Mouse (Mus musculus) embryonic facial prominence, embryonic 13.5 days (tissue): ENCODE data around the gene Acoxl. TPM values are rescaled to one million over a fixed set of nuclear protein-coding genes. Genes with fewer than 3 reads are reported as not detected.
A peak's percentile ranks its signal among the peaks of the same experiment; 100 is the strongest.

Source experiments
- ATAC-seq: fragments of 200-750 bp; cut with Nextera tagmentation; 2 replicates; pipeline ENCODE4 v1.8.0; 2017; ENCODE audit warnings: low read depth; ENCODE audit not compliant: insufficient number of reproducible peaks, insufficient read depth, low FRiP score, low TSS enrichment
- H3K27ac ChIP-seq: fragments of 300-500 bp; sonication (generic); 2 replicates; pipeline ENCODE4 v1.5.1; 2015; ENCODE audit warnings: moderate library complexity, mild to moderate bottlenecking, inconsistent platforms
- H3K27me3 ChIP-seq: fragments of 300-500 bp; sonication (generic); 2 replicates; pipeline ENCODE4 v1.6.1; 2015; ENCODE audit warnings: mild to moderate bottlenecking, inconsistent platforms
- H3K36me3 ChIP-seq: fragments of 300-500 bp; sonication (generic); 2 replicates; pipeline ENCODE4 v1.6.1; 2015; ENCODE audit warnings: mild to moderate bottlenecking, inconsistent platforms
- H3K4me1 ChIP-seq: fragments of 300-500 bp; sonication (generic); 2 replicates; pipeline ENCODE4 v1.6.1; 2015; ENCODE audit warnings: inconsistent platforms
- H3K4me2 ChIP-seq: fragments of 300-500 bp; sonication (generic); 2 replicates; pipeline ENCODE4 v1.6.1; 2015; ENCODE audit warnings: moderate library complexity, mild to moderate bottlenecking, inconsistent platforms
- H3K4me3 ChIP-seq: fragments of 300-500 bp; sonication (generic); 2 replicates; pipeline ENCODE4 v1.5.1; 2015; ENCODE audit warnings: mild to moderate bottlenecking, inconsistent platforms
- H3K9ac ChIP-seq: fragments of 300-500 bp; sonication (generic); 2 replicates; pipeline ENCODE4 v1.6.1; 2015; ENCODE audit warnings: mild to moderate bottlenecking, inconsistent platforms
- H3K9me3 ChIP-seq: fragments of 300-500 bp; sonication (generic); 2 replicates; pipeline ENCODE4 v1.6.1; 2016; ENCODE audit warnings: inconsistent platforms
- WGBS: fragments of 180-500 bp; shearing (Covaris S2); methylation state at CpG from one replicate; pipeline ENCODE4 v1.1.7; 2015; ENCODE audit warnings: mixed read lengths; 5-methylcytosine and 5-hydroxymethylcytosine counted together
- polyA plus RNA-seq: library from polyadenylated mRNA; unstranded; fragments of >200 nt; fragmentation: Nextera tagmentation; extraction: Ambion mirVana; gene quantifications from 2 replicates; pipeline ENCODE4 v1.2.1, GENCODE M21; 2015

Acoxl gene
- polyA plus RNA-seq, 1 experiment from 2014 or later = not detected

DNA sequence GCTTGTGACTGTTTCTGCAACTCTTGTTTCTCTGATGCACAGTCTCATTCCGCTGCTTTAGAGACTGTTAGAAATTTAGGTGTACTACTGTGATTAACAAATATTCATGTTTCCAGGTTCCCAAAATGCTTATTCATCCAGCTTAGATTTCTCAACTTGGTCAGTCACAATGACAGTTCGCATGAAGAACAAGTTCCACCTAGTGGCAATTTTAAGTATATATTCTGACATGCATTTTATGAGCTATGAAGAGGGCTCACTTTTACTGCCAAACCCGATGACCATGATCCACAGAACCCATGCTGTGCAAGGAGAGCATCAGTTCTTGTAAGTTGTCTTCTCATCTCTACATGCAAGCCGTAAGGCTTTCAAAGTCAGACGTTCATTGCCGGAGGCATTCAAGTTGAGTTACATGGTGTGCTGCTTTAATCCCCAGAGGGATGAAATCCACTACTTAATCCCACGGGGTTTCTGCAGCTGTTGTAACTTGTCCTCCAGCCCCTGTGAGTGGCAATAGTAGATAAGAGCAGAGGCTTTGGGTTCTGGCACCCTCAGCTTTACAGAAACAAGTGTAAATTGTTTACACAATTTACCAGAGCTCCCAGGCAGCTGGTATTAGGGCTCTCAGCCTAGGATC lies 6.8 kb downstream of the Acoxl start:
- no peak overlapping the region for H3K4me3 ChIP-seq
- H3K9ac ChIP-seq = no peak overlapping the region
- ATAC-seq = no peak
- no peaks in the 10 kb centered on the region for H3K9me3 ChIP-seq
- H3K27me3 ChIP-seq = peaks cover 13% of the 10 kb centered on the region
- H3K4me1 ChIP-seq = no peaks in the 10 kb centered on the region
- H3K27ac ChIP-seq = no peak overlapping the region
- H3K36me3 ChIP-seq = no peaks in the 10 kb centered on the region
- H3K4me2 ChIP-seq = no peak overlapping the region
- 47% methylated on average over 7 of the region's 7 CpGs for WGBS

- H3K4me1 ChIP-seq = no peaks in the 10 kb centered on the region
- no peak overlapping the region for H3K9ac ChIP-seq
- peaks cover 8% of the 10 kb centered on the region for H3K27me3 ChIP-seq
- H3K4me2 ChIP-seq = no peak overlapping the region
- H3K27ac ChIP-seq = no peak overlapping the region
- no peaks in the 10 kb centered on the region for H3K9me3 ChIP-seq
- H3K4me3 ChIP-seq = no peak overlapping the region
- no peak for ATAC-seq
- no peaks in the 10 kb centered on the region for H3K36me3 ChIP-seq
These were observed 7.3 kb downstream of the Acoxl start for GRCm38 (mm10) chr2:127846008-127846407.

DNA sequence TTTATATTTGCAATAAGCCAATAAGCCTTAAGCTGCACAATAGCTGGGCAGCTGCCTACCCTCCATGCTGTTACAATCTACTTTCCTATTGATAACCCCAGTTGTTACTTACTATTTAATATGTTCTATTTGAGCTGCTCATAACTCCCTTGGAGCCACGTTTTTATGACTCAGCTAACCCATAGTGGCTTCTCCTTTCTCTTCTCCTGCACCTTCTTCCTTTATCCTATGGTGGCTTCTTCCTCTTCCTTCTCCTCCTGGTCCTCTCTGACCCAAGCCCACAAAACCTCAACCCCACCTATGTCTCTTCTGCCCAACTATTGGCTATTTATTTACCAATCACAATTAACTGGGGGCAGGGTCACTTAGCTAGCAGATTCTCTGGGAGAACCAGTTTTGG lies 7.9 kb downstream of the Acoxl start:
- Histone ChIP-seq H3K9ac (no peak overlapping the region), H3K27ac (no peak overlapping the region), H3K4me1 (no peaks in the 10 kb centered on the region), H3K4me2 (no peak overlapping the region), H3K4me3 (no peak overlapping the region), H3K9me3 (no peaks in the 10 kb centered on the region), H3K27me3 (0 out of 2 replicates have a peak, but pooled peaks cover 5% of the 10 kb centered on the region), H3K36me3 (no peaks in the 10 kb centered on the region)
- ATAC-seq = no peak
- 33% methylated on average over 1 of the region's 1 CpGs for WGBS

GRCm38 (mm10) chr2:127850371-127850770 lies 11.7 kb downstream of the Acoxl start:
- Histone ChIP-seq H3K27me3 (0 out of 2 replicates have a peak, but pooled peaks cover 5% of the 10 kb centered on the region), H3K27ac (no peak overlapping the region), H3K9me3 (no peaks in the 10 kb centered on the region), H3K4me3 (no peak overlapping the region), H3K4me2 (no peak overlapping the region), H3K36me3 (no peaks in the 10 kb centered on the region), H3K4me1 (no peaks in the 10 kb centered on the region), H3K9ac (no peak overlapping the region)
- ATAC-seq = no peak
- WGBS = 86% methylated on average over 2 of the region's 2 CpGs

DNA sequence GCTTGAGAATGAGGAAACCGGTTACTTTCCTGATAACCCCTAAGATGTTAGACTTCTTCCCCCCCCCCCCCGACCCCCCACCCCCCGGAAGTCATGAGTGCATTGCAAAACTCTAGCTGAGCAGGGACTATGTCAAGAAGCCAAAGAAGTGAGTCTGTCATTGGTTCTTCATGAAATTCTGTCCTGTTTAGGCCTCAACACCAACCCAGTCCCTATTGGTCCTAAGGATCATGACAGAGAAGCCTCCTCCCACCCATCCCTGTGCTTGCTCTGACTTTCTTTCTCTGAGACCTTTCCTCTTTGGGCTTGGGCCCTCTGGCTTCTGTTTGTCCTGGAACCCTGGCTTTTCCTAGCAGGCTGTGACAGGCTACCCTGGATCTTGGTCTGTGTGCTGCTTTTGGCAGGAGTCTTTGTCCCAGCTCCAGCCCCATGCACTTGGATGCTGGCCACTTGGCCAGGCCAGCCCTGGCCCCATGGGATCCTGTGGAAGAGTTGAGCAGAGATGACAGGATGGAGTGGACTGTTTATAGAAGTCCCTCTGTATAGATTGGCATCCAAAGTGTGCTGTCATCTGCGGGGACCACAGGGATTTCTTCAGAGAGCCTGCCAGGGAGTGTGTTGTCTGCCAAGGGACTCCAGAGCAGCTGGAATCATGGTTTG lies 15.8 kb downstream of the Acoxl start:
- WGBS = 57% methylated on average over 4 of the region's 4 CpGs
- Histone ChIP-seq H3K9me3 (no peaks in the 10 kb centered on the region), H3K9ac (no peak overlapping the region), H3K4me3 (no peak overlapping the region), H3K4me1 (no peaks in the 10 kb centered on the region), H3K36me3 (no peaks in the 10 kb centered on the region), H3K27ac (no peak overlapping the region), H3K27me3 (no peaks in the 10 kb centered on the region), H3K4me2 (no peak overlapping the region)
- ATAC-seq = no peak

DNA sequence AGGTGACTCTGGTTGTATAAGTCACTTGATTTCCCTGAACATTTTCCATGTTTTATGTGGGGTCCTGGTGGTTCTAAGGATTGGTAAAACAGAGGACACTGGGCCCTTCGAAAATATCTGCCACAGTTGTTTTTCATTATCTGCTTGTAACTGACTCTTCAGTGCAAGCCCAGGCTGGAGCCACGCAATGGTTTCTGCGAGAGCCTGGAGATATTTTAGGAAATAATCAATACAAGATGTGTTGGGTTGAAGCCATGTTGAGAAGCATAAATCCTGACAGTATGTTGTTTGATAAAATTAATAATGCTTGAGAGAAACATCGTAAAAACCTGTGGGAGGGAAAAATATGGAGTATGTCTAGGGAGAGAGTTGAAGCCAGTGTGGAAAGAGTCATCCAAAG lies 25.7 kb downstream of the Acoxl start:
- H3K36me3 ChIP-seq = no peaks in the 10 kb centered on the region
- no peak overlapping the region for H3K9ac ChIP-seq
- peaks cover 19% of the 10 kb centered on the region for H3K4me1 ChIP-seq
- no peak for ATAC-seq
- no peaks in the 10 kb centered on the region for H3K27me3 ChIP-seq
- peak overlapping the region; percentile 58 for H3K27ac ChIP-seq
- no peak overlapping the region for H3K4me3 ChIP-seq
- no peak overlapping the region for H3K4me2 ChIP-seq
- 28% methylated on average over 4 of the region's 4 CpGs for WGBS
- H3K9me3 ChIP-seq = no peaks in the 10 kb centered on the region

DNA sequence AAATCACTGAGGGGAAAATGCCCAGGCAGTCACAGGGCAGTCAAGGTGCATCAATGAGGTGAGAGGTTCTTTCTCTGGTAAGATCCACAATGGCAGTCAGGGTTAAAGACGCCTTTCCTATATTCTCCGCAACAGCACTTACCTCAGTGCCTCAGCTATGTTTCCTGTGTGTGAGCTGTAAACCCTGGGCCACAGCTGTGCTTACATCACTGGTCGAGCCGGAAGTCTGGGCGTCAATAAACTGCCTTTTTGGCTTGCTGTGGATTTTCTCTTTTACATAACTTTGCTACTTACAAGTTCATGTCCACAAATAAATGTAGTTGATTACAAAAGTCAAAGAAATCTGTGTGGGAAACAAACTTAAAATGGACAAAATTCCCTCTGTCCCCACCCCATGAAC lies 42.4 kb downstream of the Acoxl start:
- H3K4me2 ChIP-seq = no peak overlapping the region
- ATAC-seq = no peak
- no peak overlapping the region for H3K4me3 ChIP-seq
- H3K36me3 ChIP-seq = no peaks in the 10 kb centered on the region
- WGBS = 77% methylated on average over 5 of the region's 5 CpGs
- H3K9me3 ChIP-seq = no peaks in the 10 kb centered on the region
- H3K27me3 ChIP-seq = no peaks in the 10 kb centered on the region
- H3K27ac ChIP-seq = no peak overlapping the region
- no peak overlapping the region for H3K9ac ChIP-seq
- H3K4me1 ChIP-seq = no peaks in the 10 kb centered on the region

DNA sequence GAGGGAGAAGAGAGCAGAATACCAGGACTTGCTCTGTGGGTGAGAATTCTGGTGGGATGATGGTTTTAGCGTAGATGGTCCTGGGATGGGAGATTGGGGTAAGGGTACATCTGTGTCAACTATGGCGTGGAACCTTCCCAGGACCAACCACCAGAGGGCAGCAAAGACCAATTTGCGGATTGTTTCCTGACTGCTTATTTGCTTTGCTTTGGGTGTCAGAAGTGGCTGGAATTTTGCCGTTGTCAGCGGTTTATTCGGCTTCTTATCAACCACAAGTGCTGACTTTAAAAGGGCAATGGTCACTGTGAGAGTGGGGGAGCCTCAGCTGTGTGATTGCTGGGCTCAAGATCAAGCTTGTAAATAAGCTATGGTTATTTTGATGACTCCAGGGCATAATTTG lies 50.8 kb downstream of the Acoxl start:
- 4% methylated on average over 6 of the region's 6 CpGs for WGBS
- no peak overlapping the region for H3K9ac ChIP-seq
- H3K9me3 ChIP-seq = no peaks in the 10 kb centered on the region
- H3K27me3 ChIP-seq = peaks cover 22% of the 10 kb centered on the region
- H3K36me3 ChIP-seq = no peaks in the 10 kb centered on the region
- H3K27ac ChIP-seq = no peak overlapping the region
- 0 out of 2 replicates have a peak, but pooled peaks have one; percentile 50 for ATAC-seq
- H3K4me1 ChIP-seq = peaks cover 8% of the 10 kb centered on the region
- H3K4me3 ChIP-seq = no peak overlapping the region
- no peak overlapping the region for H3K4me2 ChIP-seq

- Histone ChIP-seq H3K4me3 (no peak overlapping the region), H3K4me1 (peaks cover 8% of the 10 kb centered on the region), H3K27me3 (peaks cover 22% of the 10 kb centered on the region), H3K9me3 (no peaks in the 10 kb centered on the region), H3K4me2 (no peak overlapping the region), H3K27ac (no peak overlapping the region), H3K9ac (no peak overlapping the region), H3K36me3 (no peaks in the 10 kb centered on the region)
- WGBS = 91% methylated on average over 5 of the region's 5 CpGs
- no peak for ATAC-seq
These were observed 51.3 kb downstream of the Acoxl start for GRCm38 (mm10) chr2:127889979-127890378.

DNA sequence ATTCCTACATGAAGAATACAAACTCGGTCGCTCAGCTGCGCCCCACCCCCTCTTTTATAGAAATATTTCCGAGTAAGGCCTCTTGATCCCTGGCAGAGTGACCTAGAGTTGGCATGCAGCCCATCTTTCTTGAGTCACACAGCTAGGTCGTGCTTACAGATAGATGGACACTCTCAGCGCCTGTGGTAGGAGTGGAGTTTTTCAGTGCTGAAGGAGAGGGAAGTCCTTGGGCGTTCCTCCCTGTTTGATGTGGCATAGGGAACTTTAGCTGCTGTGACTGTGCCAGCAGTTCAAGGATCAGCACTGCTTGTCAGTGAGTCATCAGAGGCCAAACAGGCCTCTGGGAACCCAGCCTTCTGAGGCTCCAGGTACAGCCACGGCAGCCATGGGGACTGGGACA lies 51.9 kb downstream of the Acoxl start:
- no peaks in the 10 kb centered on the region for H3K36me3 ChIP-seq
- WGBS = 66% methylated on average over 8 of the region's 8 CpGs
- no peak for ATAC-seq
- H3K9me3 ChIP-seq = no peaks in the 10 kb centered on the region
- H3K9ac ChIP-seq = no peak overlapping the region
- no peak overlapping the region for H3K4me3 ChIP-seq
- H3K4me1 ChIP-seq = peaks cover 8% of the 10 kb centered on the region
- peaks cover 22% of the 10 kb centered on the region for H3K27me3 ChIP-seq
- no peak overlapping the region for H3K4me2 ChIP-seq
- no peak overlapping the region for H3K27ac ChIP-seq

- peaks cover 23% of the 10 kb centered on the region for H3K27me3 ChIP-seq
- no peak overlapping the region for H3K4me2 ChIP-seq
- no peaks in the 10 kb centered on the region for H3K9me3 ChIP-seq
- H3K27ac ChIP-seq = no peak overlapping the region
- H3K4me3 ChIP-seq = no peak overlapping the region
- ATAC-seq = no peak
- H3K9ac ChIP-seq = no peak overlapping the region
- no peaks in the 10 kb centered on the region for H3K36me3 ChIP-seq
- WGBS = 77% methylated on average over 3 of the region's 3 CpGs
- H3K4me1 ChIP-seq = peaks cover 8% of the 10 kb centered on the region
These were observed 52.4 kb downstream of the Acoxl start for GRCm38 (mm10) chr2:127891056-127891455.

- Histone ChIP-seq H3K9me3 (no peaks in the 10 kb centered on the region), H3K4me3 (no peak overlapping the region), H3K4me2 (no peak overlapping the region), H3K27me3 (peaks cover 10% of the 10 kb centered on the region), H3K4me1 (peaks cover 5% of the 10 kb centered on the region), H3K9ac (no peak overlapping the region), H3K36me3 (no peaks in the 10 kb centered on the region), H3K27ac (no peak overlapping the region)
- ATAC-seq = no peak
- 22% methylated on average over 6 of the region's 6 CpGs for WGBS
These were observed 56.2 kb downstream of the Acoxl start for GRCm38 (mm10) chr2:127894890-127895289.
